Mouse (Mus musculus): Measurements from ENCODE around the gene Ptpn4.

GRCm38 (mm10) chr1:119650386-119650785 is 187.0 kb downstream of the Ptpn4 start:
- TF ChIP-seq POLR2A (IDR thresholded peaks at IDR 0.05; ENCODE audit: control insufficient read depth, low read depth, low read length) (no peak), CTCF (IDR thresholded peaks at IDR 0.05; ENCODE audit: control insufficient read depth, insufficient read depth, insufficient replicate concordance, low read depth, low read length) (no peak)
